Mouse (Mus musculus): ENCODE measurements around the gene Ppard.

Gene Ppard

GRCm38 (mm10) chr17:28281866-28282441, 49.5 kb downstream of the Ppard start:
- no peak for DNase-seq (ENCODE audit: extremely low read depth, insufficient read length, low spot score)

- DNase-seq (ENCODE audit: extremely low read depth, insufficient read length, low spot score), result no peak
Observed at GRCm38 (mm10) chr17:28283199-28283598, 50.7 kb downstream of the Ppard start.

- no peak for DNase-seq (ENCODE audit: extremely low read depth, insufficient read length, low spot score)
Observed at GRCm38 (mm10) chr17:28286133-28286532, 53.6 kb downstream of the Ppard start.

GRCm38 (mm10) chr17:28286964-28287363, 54.5 kb downstream of the Ppard start:
- DNase-seq (ENCODE audit: extremely low read depth, insufficient read length, low spot score), result no peak

GRCm38 (mm10) chr17:28287578-28287977, 55.1 kb downstream of the Ppard start:
- no peak for DNase-seq (ENCODE audit: extremely low read depth, insufficient read length, low spot score)

GRCm38 (mm10) chr17:28287980-28288379, 55.5 kb downstream of the Ppard start:
- no peak for DNase-seq (ENCODE audit: extremely low read depth, insufficient read length, low spot score)

- DNase-seq (ENCODE audit: extremely low read depth, insufficient read length, low spot score), result peak; percentile 53
Observed at GRCm38 (mm10) chr17:28290262-28290661, 57.8 kb downstream of the Ppard start.

GRCm38 (mm10) chr17:28290671-28291070, 58.2 kb downstream of the Ppard start:
- DNase-seq (ENCODE audit: extremely low read depth, insufficient read length, low spot score), result no peak

- no peak for DNase-seq (ENCODE audit: extremely low read depth, insufficient read length, low spot score)
Observed at GRCm38 (mm10) chr17:28291346-28291745, 58.8 kb downstream of the Ppard start.

GRCm38 (mm10) chr17:28293716-28294115, 61.2 kb downstream of the Ppard start:
- no peak for DNase-seq (ENCODE audit: extremely low read depth, insufficient read length, low spot score)

- no peak for DNase-seq (ENCODE audit: extremely low read depth, insufficient read length, low spot score)
Observed at GRCm38 (mm10) chr17:28294449-28295333, 62.2 kb downstream of the Ppard start.

- DNase-seq (ENCODE audit: extremely low read depth, insufficient read length, low spot score), result no peak
Observed at GRCm38 (mm10) chr17:28298888-28299287, 66.4 kb downstream of the Ppard start.

GRCm38 (mm10) chr17:28299669-28300320, 67.3 kb downstream of the Ppard start:
- no peak for DNase-seq (ENCODE audit: extremely low read depth, insufficient read length, low spot score)

GRCm38 (mm10) chr17:28300323-28300722, 67.8 kb downstream of the Ppard start:
- DNase-seq (ENCODE audit: extremely low read depth, insufficient read length, low spot score), result no peak

- no peak for DNase-seq (ENCODE audit: extremely low read depth, insufficient read length, low spot score)
Observed at GRCm38 (mm10) chr17:28300850-28301249, 68.3 kb downstream of the Ppard start.

GRCm38 (mm10) chr17:28305172-28305571, 72.7 kb downstream of the Ppard start:
- no peak for DNase-seq (ENCODE audit: extremely low read depth, insufficient read length, low spot score)

- DNase-seq (ENCODE audit: extremely low read depth, insufficient read length, low spot score), result peak; percentile 67
Observed at GRCm38 (mm10) chr17:28308297-28309195, 76.0 kb downstream of the Ppard start.

- peak; percentile 58 for DNase-seq (ENCODE audit: extremely low read depth, insufficient read length, low spot score)
Observed at GRCm38 (mm10) chr17:28310831-28311230, 78.3 kb downstream of the Ppard start.

- DNase-seq (ENCODE audit: extremely low read depth, insufficient read length, low spot score), result peak; percentile 57
Observed at GRCm38 (mm10) chr17:28311366-28312132, 79.0 kb downstream of the Ppard start.
